Mouse (Mus musculus) adrenal gland, adult 2 months (tissue): Measurements from ENCODE around the gene Nr1i3. TPM values are rescaled to one million over a fixed set of nuclear protein-coding genes. Genes with fewer than 3 reads are reported as not detected.

Experiments
- DNase-seq: peaks from one replicate; pipeline ENCODE4 v3.0.0; 2021
- polyA plus RNA-seq: library from polyadenylated mRNA; depleted of rRNA; stranded (reverse); fragments of >200 nt; gene quantifications from 2 replicates; pipeline ENCODE4 v1.2.3, GENCODE M21; 2012
- total RNA-seq, 2 experiments: library from RNA; stranded (reverse); gene quantifications; 2 replicates each; pipeline ENCODE4 v1.2.3; 2021

Gene Nr1i3
- total and polyA plus RNA-seq, 3 experiments: 0.40 TPM; not detected in 2

DNA sequence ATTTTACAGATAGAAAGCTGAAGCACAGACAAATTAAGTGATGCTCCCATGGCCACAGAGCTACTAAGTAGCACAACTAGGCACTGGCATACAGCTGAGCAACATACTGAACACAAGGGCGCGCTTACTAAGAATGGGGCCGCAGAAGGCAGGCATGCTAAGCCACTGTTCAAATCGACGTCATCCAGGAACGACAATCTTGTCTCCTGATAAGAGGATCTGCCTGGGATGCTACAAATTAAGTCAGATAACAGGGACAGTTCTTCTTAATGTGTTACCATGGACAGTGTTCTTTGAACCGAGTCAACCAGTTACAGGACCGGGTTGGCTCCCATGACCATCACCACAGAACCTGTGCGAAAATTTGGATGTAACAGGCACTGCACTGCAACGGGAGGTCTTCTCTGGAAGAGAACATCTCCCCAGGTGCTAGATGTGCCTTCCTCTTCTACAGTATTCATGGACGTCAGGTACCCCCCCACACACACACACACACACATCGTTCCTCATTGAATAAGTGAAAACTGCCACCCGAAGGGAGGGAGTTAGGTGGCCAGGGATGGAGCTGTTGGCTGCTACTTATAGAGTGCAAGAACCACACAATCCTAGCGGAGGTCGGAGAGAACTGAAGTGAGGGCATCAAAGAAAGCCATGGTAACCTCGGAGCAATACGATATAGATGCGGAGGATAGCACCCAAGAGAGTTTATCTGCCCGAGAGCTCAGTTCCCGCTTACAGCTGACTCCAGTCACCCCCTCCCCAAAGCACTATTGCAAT, 18.5 kb upstream of the Nr1i3 start:
- DNase-seq: peak; percentile 23

DNA sequence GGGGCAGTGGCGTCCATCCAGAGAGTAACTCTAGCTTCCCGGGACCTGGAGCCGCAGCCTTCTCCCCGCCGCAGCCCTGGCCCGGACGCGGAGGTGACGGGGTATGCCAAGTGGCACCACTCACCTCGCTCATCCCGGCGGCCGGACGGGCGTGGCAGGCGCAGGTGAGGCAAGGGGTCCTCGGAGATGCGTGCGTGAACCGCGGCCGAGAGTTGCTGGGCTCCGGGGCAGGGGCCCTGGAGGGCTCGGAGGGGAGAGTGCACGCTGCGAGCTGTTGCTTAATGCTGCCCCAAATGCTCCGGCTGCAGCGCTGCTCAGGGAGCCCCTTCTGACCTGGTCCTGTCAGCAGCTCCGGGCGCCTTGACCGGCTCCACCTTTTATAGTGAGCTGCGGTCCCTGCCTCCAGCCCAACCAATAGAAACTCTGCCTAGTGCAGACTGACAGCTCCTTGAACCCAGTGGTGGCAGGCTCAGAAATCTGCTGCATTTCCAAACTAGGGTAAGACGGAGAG, 17.8 kb upstream of the Nr1i3 start, which contains the start of gene Pcp4l1:
Gene Pcp4l1 (minus strand): TSS at position 382 of the 511 bp plus-strand sequence.
- DNase-seq: peak; percentile 77

DNA sequence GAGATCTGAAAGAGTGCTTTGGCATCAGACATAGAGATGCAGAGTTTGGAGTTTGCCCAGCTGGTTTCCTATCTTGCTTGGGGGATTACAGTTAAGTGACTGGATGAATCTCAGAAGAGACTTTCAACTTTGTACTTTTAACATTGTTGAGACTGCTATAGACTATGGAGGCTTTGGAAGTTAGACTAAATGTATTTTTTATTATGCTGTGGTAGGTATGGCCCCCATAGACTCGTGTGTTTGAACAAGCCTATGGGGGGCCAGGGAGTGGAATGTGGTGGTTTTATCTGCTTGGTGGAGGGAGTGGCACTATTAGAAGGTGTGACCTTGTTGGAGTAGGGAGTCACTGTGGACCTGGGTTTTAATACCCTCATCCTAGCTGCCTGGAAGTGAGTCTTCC, 14.2 kb upstream of the Nr1i3 start:
- no peak for DNase-seq

DNA sequence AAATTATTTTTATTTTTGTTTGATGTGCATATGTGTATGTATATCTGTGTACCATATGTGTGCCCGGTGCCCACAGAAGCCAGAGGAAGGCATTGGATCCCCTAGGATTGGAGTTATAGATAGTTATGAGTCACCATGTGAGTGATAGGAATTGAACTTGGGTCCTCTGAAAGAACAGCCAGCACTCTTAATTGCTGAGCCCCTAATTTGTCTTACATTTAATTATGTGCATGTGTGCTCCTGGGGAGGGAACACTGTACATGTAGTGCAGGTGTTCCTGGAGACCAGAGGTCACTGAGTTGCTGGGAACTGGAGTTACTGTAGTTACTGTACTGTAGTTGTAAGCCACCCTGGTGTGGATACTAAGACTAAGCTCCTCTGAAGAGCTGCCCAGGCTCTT, 13.0 kb upstream of the Nr1i3 start:
- DNase-seq: no peak

DNA sequence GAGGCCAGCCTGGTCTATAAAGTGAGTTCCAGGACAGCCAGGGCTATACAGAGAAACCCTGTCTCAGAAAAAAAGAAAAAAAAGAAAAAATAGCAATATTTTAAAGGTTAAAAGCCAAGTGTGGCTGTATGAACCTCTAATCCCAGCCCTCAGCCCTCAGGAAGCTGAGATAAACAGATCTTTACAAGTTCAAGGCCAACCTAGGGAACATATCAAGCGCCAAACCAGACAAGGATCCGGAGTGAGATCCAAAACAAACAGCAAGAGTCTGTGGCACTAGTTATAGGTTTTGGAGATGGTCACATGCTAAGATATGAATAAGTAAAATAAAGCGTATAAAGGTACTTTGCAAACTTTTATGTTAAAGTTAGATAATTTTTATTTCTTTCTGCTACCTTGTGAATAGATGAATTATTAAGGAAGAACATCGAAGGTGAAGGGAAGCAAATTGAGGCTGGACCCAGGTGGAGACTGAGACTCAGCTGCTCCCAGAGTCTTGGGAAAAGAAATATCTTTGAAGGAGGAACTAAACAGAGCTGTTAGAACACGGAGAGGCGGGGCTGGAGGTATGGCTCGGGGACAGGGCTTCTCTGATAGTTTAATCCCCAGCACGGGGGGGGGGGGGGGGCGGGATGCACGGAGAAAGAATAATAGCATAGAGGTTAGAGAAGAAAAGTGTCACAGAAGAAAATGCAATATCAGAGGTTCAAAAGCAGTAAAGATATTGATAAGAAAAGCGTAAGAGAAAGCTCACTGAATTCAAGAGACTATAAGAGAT, 10.1 kb upstream of the Nr1i3 start:
- DNase-seq: no peak

DNA sequence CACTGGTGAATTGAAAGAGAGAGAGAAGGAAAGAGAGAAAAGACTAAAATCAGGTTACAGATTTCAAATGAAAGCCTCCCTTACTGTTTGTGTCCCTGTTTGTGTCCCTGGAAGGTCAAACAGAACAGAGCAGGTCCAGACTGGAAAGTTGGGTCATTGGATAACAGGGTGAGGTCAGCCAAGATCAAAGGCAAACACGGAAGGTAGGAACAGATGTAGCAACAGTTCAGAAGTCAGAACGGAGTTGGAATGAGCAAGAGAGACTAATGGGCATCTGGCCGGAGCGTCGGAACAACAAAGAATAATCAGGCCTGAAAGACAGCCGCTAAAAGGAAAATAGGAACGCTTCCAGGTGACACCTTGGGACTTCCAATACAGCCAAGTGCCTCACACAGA, 9.5 kb upstream of the Nr1i3 start:
- no peak for DNase-seq

DNA sequence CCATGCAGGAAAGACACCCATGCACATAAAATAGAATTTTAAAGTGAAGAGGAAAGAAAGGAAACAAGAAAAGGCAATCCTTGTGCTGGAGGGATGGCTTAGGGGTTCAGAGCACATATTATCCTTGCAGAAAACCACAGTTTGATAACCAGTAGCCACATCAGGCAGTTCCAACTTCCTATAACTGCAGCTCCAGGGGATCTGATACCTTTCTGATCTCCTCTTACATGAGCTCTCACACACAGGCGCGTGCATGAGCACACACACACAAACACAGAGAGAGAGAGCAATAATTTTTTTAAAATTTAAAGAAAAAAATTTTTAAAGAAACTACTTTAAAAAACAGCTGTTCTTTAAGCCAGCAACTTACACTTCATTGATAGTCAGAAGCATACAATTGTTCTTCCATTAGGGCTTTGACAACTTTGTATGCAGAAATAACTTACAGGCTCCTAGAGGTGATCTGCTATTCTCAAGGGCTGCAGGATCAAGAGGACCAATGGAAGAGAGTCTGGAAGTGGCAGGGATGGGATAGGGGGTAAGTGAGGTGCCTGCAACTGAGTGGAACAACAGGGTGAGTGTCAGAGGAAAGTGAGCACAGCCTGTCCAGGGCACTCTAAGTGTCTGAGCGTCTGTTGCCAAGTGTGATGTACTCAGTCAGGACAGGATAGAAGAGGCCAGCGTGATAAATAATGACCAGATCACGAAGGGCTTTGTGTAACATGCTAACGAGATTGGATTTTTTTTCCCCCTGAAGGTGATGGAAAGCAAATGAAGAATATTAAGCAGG, 7.9 kb upstream of the Nr1i3 start:
- no peak for DNase-seq

DNA sequence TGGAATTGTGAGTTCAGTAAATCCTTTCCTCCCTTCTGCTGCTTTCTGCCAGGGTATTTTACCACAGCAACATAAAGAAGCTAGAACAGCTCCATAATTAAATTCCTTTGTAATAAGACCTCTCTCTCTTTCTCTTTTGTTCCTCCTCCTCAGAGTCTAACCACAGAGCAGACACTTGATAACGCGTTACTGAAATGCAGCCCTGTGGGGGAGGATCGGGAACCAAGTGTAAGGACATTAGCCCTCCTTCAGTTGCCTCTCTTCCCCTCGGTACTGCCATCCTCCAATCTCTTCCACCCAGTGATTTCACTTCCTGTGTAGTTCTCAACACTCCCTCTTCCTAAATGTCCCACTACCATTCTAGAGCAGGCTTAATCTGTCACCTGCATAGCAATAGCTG, 4.4 kb upstream of the Nr1i3 start:
- no peak for DNase-seq

DNA sequence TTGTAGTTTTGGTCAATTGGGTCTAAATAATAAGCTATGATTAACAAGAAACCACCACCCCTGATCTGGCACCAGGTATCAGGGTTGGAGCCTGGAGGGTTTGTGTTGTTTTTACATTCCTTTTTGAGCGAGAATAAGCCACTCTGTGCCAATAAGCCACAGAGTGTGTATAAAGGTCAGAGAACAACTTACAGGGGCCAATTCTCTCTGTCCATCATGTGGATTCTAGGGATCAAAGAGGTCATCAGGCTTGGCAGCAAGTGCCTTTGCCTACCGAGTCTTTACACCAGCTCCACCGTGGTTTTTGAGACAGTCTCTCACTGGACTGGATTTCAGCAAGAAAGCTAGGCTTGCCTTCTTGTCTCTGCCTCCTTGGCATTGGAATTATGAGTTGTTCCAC, 916 bp upstream of the Nr1i3 start:
- DNase-seq: no peak

DNA sequence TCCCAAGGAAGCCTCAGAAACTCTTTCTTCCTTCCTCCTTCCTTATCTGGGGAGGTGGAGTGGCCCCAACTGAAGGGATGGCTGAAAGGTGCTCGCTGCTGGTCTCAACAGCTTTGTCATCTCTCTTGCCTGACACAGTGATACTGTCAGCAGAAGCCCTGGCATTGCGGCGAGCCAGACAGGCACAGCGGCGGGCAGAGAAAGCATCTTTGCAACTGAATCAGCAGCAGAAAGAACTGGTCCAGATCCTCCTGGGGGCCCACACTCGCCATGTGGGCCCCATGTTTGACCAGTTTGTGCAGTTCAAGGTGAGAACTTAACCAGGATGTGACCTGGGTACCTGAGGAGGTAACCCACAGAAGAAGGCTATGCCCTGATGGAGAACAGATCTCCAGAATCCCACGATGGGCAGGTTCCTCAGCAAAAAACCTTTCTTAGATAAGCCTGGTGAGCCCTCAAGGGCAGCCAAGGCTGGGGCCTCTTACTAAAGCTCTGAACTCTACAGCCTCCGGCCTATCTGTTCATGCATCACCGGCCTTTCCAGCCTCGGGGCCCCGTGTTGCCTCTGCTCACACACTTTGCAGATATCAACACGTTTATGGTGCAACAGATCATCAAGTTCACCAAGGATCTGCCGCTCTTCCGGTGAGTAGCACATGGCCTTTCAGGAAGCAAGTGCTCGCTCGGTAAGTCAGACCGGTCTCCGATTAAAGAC, 2.6 kb downstream of the Nr1i3 start:
- no peak for DNase-seq

DNA sequence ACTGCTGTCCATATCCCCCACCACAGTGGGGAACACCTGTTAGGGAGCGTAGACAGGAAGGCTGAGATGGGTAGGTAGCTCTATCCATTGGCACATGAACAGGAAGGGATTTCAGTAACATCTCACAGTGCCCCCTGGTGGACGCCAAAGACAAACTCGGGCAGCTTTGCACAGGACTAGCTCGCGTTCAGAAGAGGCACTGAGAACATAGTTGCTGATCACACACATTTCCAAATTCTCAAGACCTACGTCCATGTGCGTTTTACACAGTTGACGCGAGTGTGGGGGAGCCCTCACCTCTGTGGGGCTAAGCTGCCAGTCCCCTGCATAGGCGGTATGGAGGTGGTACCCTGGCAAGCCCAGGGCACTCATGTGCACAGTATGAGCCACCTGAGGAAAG, 7.1 kb downstream of the Nr1i3 start:
- DNase-seq: peak; percentile 85

DNA sequence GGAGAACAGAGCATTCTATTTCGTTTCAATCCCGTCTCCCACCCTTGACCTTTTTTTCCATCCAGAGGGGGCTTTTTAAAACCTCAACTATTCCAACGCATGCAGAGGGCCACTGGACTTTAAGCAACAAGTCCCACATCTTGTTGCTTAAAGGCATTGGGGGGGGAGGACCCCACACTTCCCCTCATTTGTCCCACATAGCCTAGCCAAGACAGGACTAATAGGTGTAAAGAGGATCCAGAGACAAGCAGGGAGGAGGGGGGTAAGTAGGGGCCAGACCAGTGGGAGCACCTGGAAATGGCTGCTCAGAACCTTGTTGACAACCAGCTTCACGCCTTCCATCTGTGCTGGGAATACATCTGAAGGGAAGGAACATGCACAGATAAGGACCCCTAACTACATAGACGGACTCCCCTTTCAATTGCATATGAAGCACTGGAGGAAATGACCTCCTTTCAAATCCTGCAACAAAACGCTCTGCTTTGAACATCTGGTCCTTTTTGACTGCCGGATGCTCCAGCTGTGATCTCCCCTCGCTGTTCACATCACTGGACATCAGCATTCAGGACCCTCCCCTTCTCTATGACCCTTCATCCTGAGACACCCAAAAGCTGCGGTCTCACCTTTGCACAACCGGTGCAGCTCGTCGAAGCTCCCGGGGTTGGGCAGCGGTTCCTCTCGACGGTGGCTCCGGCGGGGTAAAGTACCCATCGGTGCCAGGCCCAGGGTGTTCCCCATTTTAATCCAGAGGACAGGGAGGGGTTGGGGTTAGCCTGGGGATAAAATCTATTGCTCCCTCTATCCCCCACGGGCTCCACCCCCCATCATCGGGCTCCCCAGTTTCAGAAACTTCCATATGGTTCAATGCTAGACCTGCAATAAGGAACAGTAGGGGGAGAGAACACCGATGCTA, 7.8 kb downstream of the Nr1i3 start:
- peak; percentile 52 for DNase-seq

DNA sequence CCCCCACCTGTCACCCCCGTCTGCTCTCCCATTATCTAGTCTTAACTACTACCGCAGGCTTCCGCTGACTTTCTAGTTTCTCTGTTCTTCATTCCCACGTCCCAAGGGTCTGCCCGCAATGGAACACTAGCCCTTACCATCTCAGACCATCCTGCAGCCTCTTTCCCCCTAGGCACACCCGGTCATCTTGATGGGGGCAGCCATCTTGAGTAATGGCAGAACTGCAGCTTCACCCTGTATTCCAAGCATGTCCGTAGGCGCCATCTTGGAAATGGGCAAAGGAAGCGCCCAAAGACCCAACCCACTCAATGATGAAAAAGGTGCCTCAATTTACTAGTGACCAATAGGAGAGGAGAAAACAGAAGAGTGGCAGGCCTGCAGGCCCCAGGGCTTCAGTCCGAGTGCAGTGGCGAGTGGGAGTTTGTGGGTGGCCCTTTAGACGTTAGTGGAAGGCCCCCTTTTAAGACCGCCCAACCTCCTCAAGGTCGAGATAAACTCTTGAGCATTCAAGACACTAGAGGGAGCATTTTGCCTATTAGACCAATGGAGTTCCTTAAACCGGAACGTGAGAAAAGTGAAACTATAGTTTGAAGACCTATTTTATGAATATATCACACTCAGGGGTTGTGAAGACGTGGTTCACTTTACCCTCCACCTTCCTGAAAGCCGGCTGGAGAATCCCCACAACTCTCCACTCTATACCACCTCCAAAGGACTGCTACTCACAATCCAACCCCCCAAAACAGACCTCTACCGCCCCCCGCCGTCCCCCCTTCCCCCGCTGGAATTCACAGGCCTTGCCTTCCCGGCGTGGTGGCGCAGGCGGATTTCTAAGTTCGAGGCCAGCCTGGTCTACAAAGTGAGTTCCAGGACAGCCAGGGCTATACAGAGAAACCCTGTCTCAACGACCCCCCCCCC, 8.7 kb downstream of the Nr1i3 start, which contains the start of gene Tomm40l:
Gene Tomm40l (minus strand): TSS at position 277 of the 918 bp plus-strand sequence.
- DNase-seq: peak; percentile 96

DNA sequence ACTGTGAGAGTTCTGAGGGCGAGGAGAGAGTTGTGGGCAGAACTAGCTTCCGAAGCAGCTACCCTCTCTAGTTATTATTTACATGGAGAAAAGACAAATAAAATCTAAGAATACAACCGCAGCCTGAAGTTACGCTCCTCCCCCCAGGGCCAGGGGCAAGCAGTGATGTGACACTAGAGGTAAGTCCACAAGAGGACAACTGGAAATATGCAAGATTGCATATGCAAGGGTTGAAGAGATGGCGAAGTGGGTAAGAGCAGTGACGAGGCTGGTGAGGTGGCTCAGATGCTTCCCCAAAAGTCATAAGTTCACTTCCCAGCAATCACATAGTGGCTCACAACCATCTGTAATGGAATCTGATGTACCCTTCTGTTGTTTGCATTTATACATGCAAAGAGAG, 9.4 kb downstream of the Nr1i3 start:
- DNase-seq: no peak

DNA sequence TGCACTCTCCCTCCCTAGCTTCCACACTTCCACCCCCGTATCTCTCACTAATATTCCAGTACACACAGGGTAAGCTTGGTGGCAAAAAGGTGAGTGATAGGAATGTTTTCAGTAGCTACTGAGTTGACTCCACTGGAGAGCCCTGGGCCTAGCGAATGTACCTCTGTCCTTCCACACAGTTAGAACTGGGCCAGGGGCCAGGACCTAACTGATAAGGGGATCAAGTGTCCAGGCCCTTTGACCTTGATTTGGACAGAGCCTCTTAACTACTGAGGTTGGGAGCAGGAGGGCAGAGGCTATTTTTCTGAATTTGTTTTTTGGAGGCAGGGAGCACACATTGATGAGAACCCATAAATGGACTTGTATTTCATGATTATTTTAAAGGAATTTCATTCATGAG, 10.0 kb downstream of the Nr1i3 start:
- DNase-seq: peak; percentile 86

DNA sequence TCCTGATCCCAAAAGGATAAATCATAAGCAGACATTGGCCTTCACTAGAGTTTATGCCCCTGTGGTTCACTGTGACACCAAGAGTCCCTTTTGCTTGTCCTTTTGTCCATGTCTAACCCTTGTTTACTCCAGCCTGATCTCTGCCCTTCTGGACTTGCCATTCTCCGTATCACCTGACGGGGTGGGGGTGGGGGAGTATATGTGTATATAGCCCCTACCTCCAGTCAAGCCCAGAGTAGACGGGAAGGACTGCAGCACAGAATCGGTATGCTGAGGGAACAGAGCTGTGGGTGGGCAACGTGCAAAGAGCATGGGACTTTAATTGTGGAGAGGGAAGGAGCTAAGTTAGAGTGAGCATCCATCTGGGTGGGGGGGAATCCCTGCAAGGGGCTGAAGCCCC, 11.1 kb downstream of the Nr1i3 start, which contains the start of gene Apoa2:
Gene Apoa2 (plus strand): TSS at position 198 of the 400 bp plus-strand sequence.
- DNase-seq: no peak

DNA sequence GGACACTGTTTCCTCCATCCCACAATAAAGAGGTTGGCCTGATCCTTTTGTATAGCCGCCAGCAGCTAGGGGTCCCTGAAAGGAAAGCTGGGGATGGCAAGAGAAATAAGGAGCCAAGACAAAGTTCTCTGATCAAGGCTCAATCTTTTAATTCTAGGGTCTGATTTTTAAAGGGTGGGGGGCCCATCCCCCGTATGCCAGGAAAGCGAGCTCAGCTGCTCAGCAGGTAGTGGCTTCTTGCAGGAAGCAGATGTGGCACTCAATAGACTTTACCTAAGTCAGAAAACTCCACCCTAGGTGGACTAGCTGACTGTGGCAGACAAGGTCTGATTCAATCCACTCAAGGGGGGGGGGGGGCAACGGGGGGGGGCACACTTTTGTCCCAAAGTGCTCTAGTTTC, 13.0 kb downstream of the Nr1i3 start:
- no peak for DNase-seq

DNA sequence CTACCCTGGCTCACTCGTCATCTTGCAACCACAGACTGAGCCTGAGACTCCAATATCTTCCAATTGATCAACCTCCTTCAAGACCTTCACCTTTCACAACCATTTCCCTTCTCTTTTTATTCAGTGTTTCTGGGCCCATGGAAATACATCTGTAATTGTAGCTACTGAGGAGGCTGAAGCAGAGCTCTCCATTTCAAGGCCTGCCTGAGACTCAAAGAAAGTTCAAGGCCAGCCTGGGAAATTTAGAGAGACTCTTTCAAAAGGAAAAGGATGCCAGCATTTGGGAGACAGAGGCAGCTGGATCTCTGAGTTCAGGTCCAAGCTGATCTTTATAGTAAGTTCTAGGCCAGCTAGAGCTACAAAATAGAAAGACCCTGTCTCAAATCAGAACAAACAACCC, 14.1 kb downstream of the Nr1i3 start:
- peak; percentile 65 for DNase-seq

DNA sequence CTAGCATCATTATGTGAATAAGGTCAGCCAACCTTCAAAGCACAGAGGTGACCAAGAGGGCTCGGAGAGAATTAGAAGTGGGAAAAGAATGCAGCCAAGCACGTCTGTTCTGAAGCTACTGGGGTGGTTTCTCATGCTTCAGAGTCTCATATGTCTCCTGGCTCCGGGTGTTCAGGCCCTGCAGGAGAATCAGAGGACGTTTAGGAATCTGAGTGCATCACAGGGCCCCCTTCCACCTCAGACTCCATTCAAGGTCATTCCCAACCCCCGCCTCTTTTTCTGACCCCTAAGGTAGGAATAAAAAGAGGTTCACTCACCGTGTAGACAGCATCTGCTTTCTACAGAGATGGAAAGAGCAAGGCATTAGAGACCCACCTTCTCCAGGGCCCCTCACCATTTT, 16.0 kb downstream of the Nr1i3 start:
- no peak for DNase-seq
